ENCODE assay signal across 14 mouse cellular contexts in the genomic region with DNA sequence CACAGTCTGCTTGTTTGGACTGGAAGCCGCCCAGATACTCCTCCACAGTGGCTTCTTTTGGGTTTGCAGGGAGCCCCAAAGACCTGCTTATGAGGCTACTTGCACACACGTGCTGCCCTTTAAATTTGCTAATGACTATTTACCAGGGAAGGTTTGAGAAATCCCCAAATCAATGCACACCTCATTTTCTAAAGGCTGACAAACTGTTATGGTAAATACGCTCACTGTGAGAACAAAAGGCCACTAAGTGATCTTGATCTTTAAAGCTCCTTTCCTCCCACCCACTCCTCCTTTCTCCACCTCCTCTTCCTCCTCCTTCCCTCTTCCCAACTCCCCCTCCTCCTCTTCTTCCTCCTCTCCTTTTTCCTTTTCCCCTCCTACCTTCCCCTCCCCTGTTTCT.
"Had no signal": no experiment of that assay in that cellular context is flagged by ENCODE, and none has a peak within 500 bp of the region (broad histone marks: within the 10 kb centered on the region; RNA-seq: fewer than 3 reads in every experiment).

No protein-coding gene starts in this region.

- H3K4me1 ChIP-seq: midbrain, embryonic 12.5 days had no signal

- H3K36me3 ChIP-seq: limb, embryonic 12.5 days; limb, embryonic 15.5 days; midbrain, embryonic 12.5 days; neural tube, embryonic 13.5 days had no signal

- H3K9me3 ChIP-seq: limb, embryonic 12.5 days; limb, embryonic 15.5 days; midbrain, embryonic 12.5 days; neural tube, embryonic 13.5 days had no signal

- H3K4me3 ChIP-seq: layer of hippocampus, adult 2 months; left cerebral cortex, adult 2 months; limb, embryonic 12.5 days; limb, embryonic 15.5 days; midbrain, embryonic 12.5 days; myocyte; neural tube, embryonic 13.5 days had no signal

- DNase-seq: kidney, postnatal 25 days; layer of hippocampus, postnatal 36 days; liver, postnatal 0 days; lung, embryonic 14.5 days; thymus, adult 2 months; thymus, postnatal 14 days; thymus, postnatal 4 days had no signal

- H3K27me3 ChIP-seq: limb, embryonic 12.5 days; limb, embryonic 15.5 days; neural tube, embryonic 13.5 days had no signal
